Mouse (Mus musculus) ES-E14 (cell line): ENCODE measurements around the gene Ctrb1. TPM values are rescaled to one million over a fixed set of nuclear protein-coding genes. Genes with fewer than 3 reads are reported as not detected.

Experiments used
- DNase-seq: peaks from one replicate; pipeline ENCODE4 v3.0.0-alpha.2; 2013; ENCODE audit warnings: low read depth, low spot score
- H3K27ac ChIP-seq: 2 replicates; pipeline ENCODE4 v1.5.1; 2012; ENCODE audit warnings: low read depth, mild to moderate bottlenecking, low read length, moderate library complexity, mixed read lengths; ENCODE audit not compliant: poor library complexity, insufficient read depth, severe bottlenecking
- H3K36me3 ChIP-seq: 2 replicates; pipeline ENCODE4 v1.6.1; 2012; ENCODE audit warnings: mild to moderate bottlenecking, low read length, moderate library complexity, mixed read lengths; ENCODE audit not compliant: control insufficient read depth, poor library complexity, insufficient read depth, severe bottlenecking
- H3K4me1 ChIP-seq, 2 experiments: fragments of 150-350 bp in 1 of 2; sonication (generic) in 1 of 2; 2 replicates each; pipeline ENCODE4 v1.6.1; 2012; ENCODE audit warnings: low read length in 2 of 2, mild to moderate bottlenecking in 1 of 2, mixed read lengths in 1 of 2; ENCODE audit not compliant: control insufficient read depth in 2 of 2, insufficient read depth in 2 of 2, poor library complexity in 1 of 2
- H3K4me3 ChIP-seq, 2 experiments: fragments of 150-350 bp in 1 of 2; sonication (generic) in 1 of 2; 2 replicates each; pipeline ENCODE4 v1.5.1; 2012; ENCODE audit warnings: low read length in 2 of 2, low read depth in 1 of 2, mild to moderate bottlenecking in 1 of 2, mixed read lengths in 1 of 2; ENCODE audit not compliant: insufficient read depth in 1 of 2, poor library complexity in 1 of 2, severe bottlenecking in 1 of 2
- H3K9ac ChIP-seq: 2 replicates; pipeline ENCODE4 v1.6.1; 2012; ENCODE audit warnings: low read depth, mild to moderate bottlenecking, low read length, mixed read lengths; ENCODE audit not compliant: poor library complexity, insufficient read depth, severe bottlenecking
- H3K9me3 ChIP-seq: fragments of 150-350 bp; sonication (generic); 2 replicates; pipeline ENCODE4 v1.6.1; 2012; ENCODE audit warnings: low read depth, mild to moderate bottlenecking, low read length; ENCODE audit not compliant: control insufficient read depth, insufficient read depth
- CHD2 ChIP-seq: IDR thresholded peaks from 2 replicates; pipeline ENCODE4 v1.6.1; 2014; ENCODE audit warnings: mild to moderate bottlenecking, low read depth, low read length, inconsistent platforms
- HCFC1 ChIP-seq: IDR thresholded peaks from 2 replicates; pipeline ENCODE4 v1.6.1; 2012; ENCODE audit warnings: low read length, inconsistent platforms, borderline replicate concordance; ENCODE audit not compliant: insufficient read depth
- MAFK ChIP-seq: IDR thresholded peaks from 2 replicates; pipeline ENCODE4 v1.6.1; 2014; ENCODE audit warnings: mild to moderate bottlenecking, low read depth, low read length, inconsistent platforms; ENCODE audit not compliant: insufficient read depth
- ZC3H11A ChIP-seq: IDR thresholded peaks from 2 replicates; pipeline ENCODE4 v1.6.1; 2012; ENCODE audit warnings: low read depth, mild to moderate bottlenecking, inconsistent platforms, low read length, borderline replicate concordance
- ZNF384 ChIP-seq: IDR thresholded peaks from 2 replicates; pipeline ENCODE4 v1.6.1; 2012; ENCODE audit warnings: low read depth, low read length, inconsistent platforms
- in situ Hi-C, 2 experiments: fragments of 600-800 bp; cut with MboI; formaldehyde crosslinking; loops; one replicate each; pipeline ENCODE4 v1.15.1; 2025; ENCODE audit warnings: low sequenced_read_pairs in 2 of 2, inconsistent platforms in 1 of 2; ENCODE audit not compliant: unreplicated experiment in 2 of 2
- total RNA-seq: library from RNA; depleted of rRNA; stranded (reverse); fragments of 300-350 nt; gene quantifications from 2 replicates; pipeline ENCODE4 v1.2.3, GENCODE M21; 2012

The Ctrb1 gene
- total RNA-seq, 1 experiment, result 0.22 TPM

- TF ChIP-seq MAFK (no peak), ZNF384 (no peak), CHD2 (no peak), HCFC1 (no peak), ZC3H11A (no peak)
- no peak overlapping the region for H3K27ac ChIP-seq
- in situ Hi-C loops, result loop anchor here in 1 of 2 experiments (10.0 kb wide), 1 partner anchor 133 kb away; no protein-coding TSS in a partner anchor
- no peaks in the 10 kb centered on the region for H3K9me3 ChIP-seq
- H3K9ac ChIP-seq, result no peak overlapping the region
- no peak for DNase-seq
- H3K36me3 ChIP-seq, result no peaks in the 10 kb centered on the region
- no peak overlapping the region for H3K4me3 ChIP-seq
- H3K4me1 ChIP-seq, result peaks cover 0 to 14% of the 10 kb centered on the region in 2 experiments; a peak in 2 of 4 replicates
Observed at GRCm38 (mm10) chr8:111701380-111701779, 10.6 kb upstream of the Ctrb1 start.

GRCm38 (mm10) chr8:111700740-111701139 is 9.9 kb upstream of the Ctrb1 start:
- DNase-seq, result no peak
- in situ Hi-C loops, result loop anchor here in 1 of 2 experiments (10.0 kb wide), 1 partner anchor 134 kb away; no protein-coding TSS in a partner anchor
- Histone ChIP-seq H3K9ac (no peak overlapping the region), H3K9me3 (no peaks in the 10 kb centered on the region), H3K27ac (no peak overlapping the region), H3K4me3 (no peak overlapping the region), H3K4me1 (peaks cover 0 to 14% of the 10 kb centered on the region in 2 experiments; a peak in 2 of 4 replicates), H3K36me3 (no peaks in the 10 kb centered on the region)
- TF ChIP-seq ZNF384, result no peak
- TF ChIP-seq ZC3H11A, result no peak
- no peak for TF ChIP-seq MAFK
- no peak for TF ChIP-seq HCFC1
- no peak for TF ChIP-seq CHD2

GRCm38 (mm10) chr8:111700201-111700600 is 9.4 kb upstream of the Ctrb1 start:
- Histone ChIP-seq H3K9ac (no peak overlapping the region), H3K36me3 (no peaks in the 10 kb centered on the region), H3K4me1 (peaks cover 0 to 9% of the 10 kb centered on the region in 2 experiments; a peak in 1 of 4 replicates), H3K9me3 (no peaks in the 10 kb centered on the region), H3K27ac (no peak overlapping the region), H3K4me3 (no peak overlapping the region)
- in situ Hi-C loops, result loop anchor here in 1 of 2 experiments (10.0 kb wide), 1 partner anchor 135 kb away; no protein-coding TSS in a partner anchor
- no peak for DNase-seq
- TF ChIP-seq HCFC1 (no peak), CHD2 (no peak), ZNF384 (no peak), ZC3H11A (no peak)

DNA sequence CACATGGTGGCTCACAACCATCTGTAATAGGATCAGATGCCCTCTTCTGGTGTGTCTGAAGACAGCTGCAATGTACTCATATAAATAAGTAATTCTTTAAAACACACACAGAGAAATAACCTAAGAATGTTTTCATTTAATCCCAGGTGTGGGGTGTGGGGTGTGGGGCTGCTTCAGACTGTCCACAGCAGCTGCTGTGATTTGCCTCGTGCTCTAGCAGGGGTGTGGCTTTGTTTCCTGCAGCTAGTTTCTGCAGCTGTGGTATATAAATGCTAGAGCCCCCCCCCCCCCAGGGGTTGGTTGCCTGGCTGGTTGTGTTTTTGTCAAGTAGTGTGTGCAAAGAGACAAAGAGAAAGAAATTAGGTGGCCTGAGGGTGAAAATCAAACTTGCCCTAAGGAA is 8.2 kb upstream of the Ctrb1 start:
- no peak overlapping the region for H3K9ac ChIP-seq
- DNase-seq, result no peak
- TF ChIP-seq CHD2 (no peak), MAFK (no peak), HCFC1 (no peak), ZC3H11A (no peak), ZNF384 (no peak)
- no peak overlapping the region for H3K27ac ChIP-seq
- H3K9me3 ChIP-seq, result no peaks in the 10 kb centered on the region
- in situ Hi-C loops, result no loop called here
- H3K4me1 ChIP-seq, result peaks cover 0 to 2% of the 10 kb centered on the region in 2 experiments; a peak in 1 of 4 replicates
- no peak overlapping the region for H3K4me3 ChIP-seq
- H3K36me3 ChIP-seq, result no peaks in the 10 kb centered on the region

GRCm38 (mm10) chr8:111697655-111698054 is 6.8 kb upstream of the Ctrb1 start:
- no peaks in the 10 kb centered on the region for H3K36me3 ChIP-seq
- no peak overlapping the region for H3K27ac ChIP-seq
- no peak overlapping the region for H3K9ac ChIP-seq
- in situ Hi-C loops, result no loop called here
- no peak overlapping the region for H3K4me3 ChIP-seq
- H3K9me3 ChIP-seq, result no peaks in the 10 kb centered on the region
- peaks cover 2 to 3% of the 10 kb centered on the region in 2 experiments; a peak in 2 of 4 replicates for H3K4me1 ChIP-seq
- TF ChIP-seq MAFK, result no peak
- TF ChIP-seq ZC3H11A, result no peak
- no peak for TF ChIP-seq ZNF384
- no peak for DNase-seq
